Mouse (Mus musculus): ENCODE measurements around the gene Pakap.

DNA sequence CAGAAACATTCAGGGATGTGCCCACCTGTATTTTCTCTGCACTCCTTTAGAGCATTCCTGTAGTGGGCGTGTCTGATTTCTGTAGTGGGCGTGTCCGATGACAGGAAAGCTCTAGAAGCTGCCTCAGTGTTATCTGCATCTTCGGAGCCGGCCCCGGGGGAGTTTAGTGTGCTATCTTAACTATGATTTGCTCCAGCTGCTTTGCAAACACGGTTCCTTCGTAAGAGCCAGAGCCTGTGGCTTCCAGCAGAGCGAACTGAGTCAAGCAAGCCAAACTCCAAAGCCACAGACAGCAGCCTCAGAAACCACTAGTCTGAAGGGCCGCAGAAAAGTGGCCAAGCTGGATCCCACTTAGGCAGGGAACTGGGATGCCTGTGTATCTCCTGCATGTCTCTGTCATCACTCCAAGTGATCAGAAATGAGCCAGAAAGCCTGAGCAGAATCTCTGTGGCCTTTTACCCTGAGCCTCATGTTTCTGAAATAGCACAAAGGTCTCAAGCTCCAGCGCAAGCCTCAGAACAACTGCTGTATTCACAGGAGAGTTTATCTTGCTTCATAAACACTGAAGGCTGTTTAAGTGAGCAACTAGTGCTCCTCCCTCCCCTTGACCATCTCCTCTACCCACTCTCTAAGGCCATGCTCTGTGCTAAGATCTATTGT is 205.0 kb downstream of the Pakap start:
- TF ChIP-seq CTCF (IDR thresholded peaks at IDR 0.05; ENCODE audit: control insufficient read depth, insufficient read depth, insufficient read length) (no peak), MAX (IDR thresholded peaks at IDR 0.05) (no peak), USF1 (IDR thresholded peaks at IDR 0.05; ENCODE audit: low read depth) (no peak)
